Mouse (Mus musculus): Measurements from ENCODE around the gene Mstn.

DNA sequence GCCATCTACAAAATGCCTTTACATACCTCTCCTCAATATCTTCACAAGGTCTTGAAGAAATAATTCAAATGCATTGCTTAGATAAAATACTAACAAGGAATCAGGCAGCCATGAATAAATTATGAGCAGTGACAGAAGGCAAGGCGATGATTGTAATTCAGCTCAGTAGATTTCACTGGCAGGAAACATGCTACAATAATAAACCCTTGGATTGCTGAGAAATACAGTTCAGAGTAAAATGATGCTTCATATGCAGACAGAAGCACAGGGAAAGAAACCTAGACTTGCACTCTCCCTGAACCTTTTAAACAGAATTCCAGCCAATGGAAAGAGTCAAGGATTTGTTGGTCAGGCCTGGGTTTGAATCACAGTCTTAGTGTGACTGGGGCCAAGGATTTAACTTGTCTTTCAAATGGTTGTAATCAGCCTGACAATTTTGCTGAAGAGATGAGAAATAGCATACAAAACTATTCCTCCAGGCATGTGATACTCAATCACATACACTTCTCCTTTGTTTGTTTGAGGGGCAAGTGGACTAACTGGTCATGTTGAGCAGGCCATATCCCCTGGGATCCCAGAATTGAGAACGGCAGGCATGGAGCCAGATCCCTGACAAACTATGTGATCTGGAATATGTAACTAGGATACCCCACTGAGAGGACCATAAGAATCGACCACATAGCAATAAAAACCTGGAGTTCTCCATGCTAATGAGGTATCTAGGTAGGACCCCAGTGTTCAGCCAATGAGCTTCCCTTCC, 42.5 kb upstream of the Mstn start:
- no peak for TF ChIP-seq MAFK (IDR thresholded peaks at IDR 0.05; ENCODE audit: insufficient read depth, low read depth, low read length)
- TF ChIP-seq ZNF384 (IDR thresholded peaks at IDR 0.05; ENCODE audit: low read depth, low read length) = no peak
- TF ChIP-seq HCFC1 (IDR thresholded peaks at IDR 0.05; ENCODE audit: borderline replicate concordance, insufficient read depth, low read length) = no peak
- TF ChIP-seq ZC3H11A (IDR thresholded peaks at IDR 0.05; ENCODE audit: borderline replicate concordance, low read depth, low read length) = no peak
- TF ChIP-seq CHD2 (IDR thresholded peaks at IDR 0.05; ENCODE audit: low read depth, low read length) = no peak
